15 mouse cellular contexts compared by ENCODE assay signal in the genomic region with DNA sequence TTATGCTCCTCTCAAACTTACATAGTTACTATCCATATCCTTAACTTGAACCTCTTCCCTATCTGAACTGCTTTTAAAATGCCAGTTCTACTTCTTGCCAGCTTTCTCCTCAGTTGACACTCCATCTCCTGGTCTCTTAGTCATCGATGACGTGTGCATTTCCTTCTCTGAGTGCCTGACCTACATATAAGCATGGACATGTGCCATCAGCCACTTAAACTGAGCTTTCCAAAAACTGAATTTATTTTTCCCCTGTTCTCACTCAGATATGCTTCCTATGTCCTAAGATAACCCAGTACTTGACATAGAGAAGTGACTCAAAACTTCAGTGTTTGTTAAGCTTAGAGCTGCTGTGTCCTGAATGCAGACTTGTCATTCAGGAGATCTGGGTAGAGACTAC.
A peak's percentile ranks its signal among the peaks of the same experiment; 100 is the strongest.
DNase-seq lines count a peak whose midpoint lies in the region; ATAC-seq and TF ChIP-seq lines count a peak whose summit lies in the region.
"Had no signal": no experiment of that assay in that cellular context is flagged by ENCODE, and none has a peak within 500 bp of the region (broad histone marks: within the 10 kb centered on the region; RNA-seq: fewer than 3 reads in every experiment).

No protein-coding gene starts in this region.

- H3K27ac ChIP-seq in left cerebral cortex, adult 2 months, result no peak overlapping the region
- H3K27ac ChIP-seq: embryonic facial prominence, embryonic 10.5 days had no signal

- H3K4me3 ChIP-seq in left cerebral cortex, adult 2 months, result no peak overlapping the region
- H3K4me3 ChIP-seq: embryonic facial prominence, embryonic 10.5 days; erythroblast, embryonic 14.5 days had no signal

- peak; percentile 73 for ATAC-seq in cerebellum, adult (ENCODE audit: insufficient number of reproducible peaks, low FRiP score, low TSS enrichment)
- no peak for ATAC-seq in megakaryocyte-erythroid progenitor cell, adult 5-6 weeks (replicated peaks; ENCODE audit: low FRiP score, low TSS enrichment, poor library complexity, severe bottlenecking)
- ATAC-seq: forebrain, postnatal 0 days; inflammation-experienced regulatory T-cells, adult 6 months; midbrain, embryonic 16.5 days had no signal

- intact Hi-C loops in left cerebral cortex, adult 2 months (cut with DNase I), result no loop called here

- no peak for TF ChIP-seq CTCF in left cerebral cortex, adult 2 months (IDR thresholded peaks at IDR 0.05)

- no peak for DNase-seq in cerebellum, postnatal 4 days (ENCODE audit: low spot score in 2 of 2)
- DNase-seq in left cerebral cortex, adult 18-20 months (ENCODE audit: low spot score in 2 of 2), result peak; percentile 28 to 39
- DNase-seq in left cerebral cortex, adult 2 months (ENCODE audit: extremely low spot score in 1 of 2, low spot score in 2 of 2), result no peak
- peak; percentile 66 for DNase-seq in right cerebral cortex, adult 18-20 months
- no peak for DNase-seq in right cerebral cortex, postnatal 4 days
- DNase-seq in layer of hippocampus, postnatal 25 days (ENCODE audit: extremely low spot score in 1 of 2, low spot score in 1 of 2), result no peak
- DNase-seq: forebrain, postnatal 0 days; gastrocnemius, postnatal 10 days; right cerebral cortex, postnatal 25 days had no signal

Comparison
In these comparisons a context has a peak if more than half of its experiments do, and no peak if none do; other contexts are left out.
1. DNase-seq: peak in left cerebral cortex, adult 18-20 months (2 of 2) and right cerebral cortex, adult 18-20 months (single experiment); none in cerebellum, postnatal 4 days (0 of 2), left cerebral cortex, adult 2 months (0 of 2), right cerebral cortex, postnatal 4 days (single experiment) and layer of hippocampus, postnatal 25 days (0 of 2).